Mouse (Mus musculus) small intestine, adult 2 months (tissue): ENCODE results near the gene Cbx4. TPM values are rescaled to one million over a fixed set of nuclear protein-coding genes. Genes with fewer than 3 reads are reported as not detected.

Experiments used
- H3K27ac ChIP-seq: fragments of 200-500 bp; 2 replicates; pipeline ENCODE4 v1.5.1; 2012; ENCODE audit warnings: low read depth, low read length, control low read depth, inconsistent platforms; ENCODE audit not compliant: insufficient read depth
- H3K27me3 ChIP-seq: fragments of 200-500 bp; 2 replicates; pipeline ENCODE4 v1.6.1; 2012; ENCODE audit warnings: mild to moderate bottlenecking, moderate library complexity, low read length, inconsistent platforms; ENCODE audit not compliant: control insufficient read depth, insufficient read depth
- H3K36me3 ChIP-seq: fragments of 200-500 bp; 2 replicates; pipeline ENCODE4 v1.6.1; 2012; ENCODE audit warnings: mild to moderate bottlenecking, low read length, control low read depth, inconsistent platforms; ENCODE audit not compliant: control insufficient read depth, insufficient read depth
- H3K4me1 ChIP-seq: fragments of 200-500 bp; 2 replicates; pipeline ENCODE4 v1.6.1; 2012; ENCODE audit warnings: low read length, inconsistent platforms, mixed read lengths; ENCODE audit not compliant: control insufficient read depth, insufficient read depth, insufficient read length
- H3K4me3 ChIP-seq: fragments of 200-500 bp; 2 replicates; pipeline ENCODE4 v1.5.1; 2012; ENCODE audit warnings: low read depth, mild to moderate bottlenecking, control low read depth, inconsistent platforms, low read length, moderate library complexity
- CTCF ChIP-seq: fragments of 200-500 bp; IDR thresholded peaks from 2 replicates; pipeline ENCODE4 v1.5.1; 2012; ENCODE audit warnings: low read depth, mild to moderate bottlenecking, control low read depth, inconsistent platforms, low read length, moderate library complexity, mixed read lengths; ENCODE audit not compliant: insufficient replicate concordance, insufficient read length; ENCODE audit errors: extremely low read depth
- POLR2A ChIP-seq: fragments of 200-500 bp; IDR thresholded peaks from 2 replicates; pipeline ENCODE4 v1.6.1; 2012; ENCODE audit warnings: low read depth, mild to moderate bottlenecking, control low read depth, inconsistent platforms, low read length, moderate library complexity
- WGBS: fragments of 180-500 bp; shearing (Covaris S2); methylation state at CpG from one replicate; pipeline ENCODE4 v1.1.7; 2018; 5-methylcytosine and 5-hydroxymethylcytosine counted together
- polyA plus RNA-seq: library from polyadenylated mRNA; depleted of rRNA; stranded (reverse); fragments of >200 nt; gene quantifications from 2 replicates; pipeline ENCODE4 v1.2.3, GENCODE M21; 2012

The Cbx4 gene
- polyA plus RNA-seq, 1 experiment: 7.6 TPM

GRCm38 (mm10) chr11:119092286-119092685 is 6.3 kb upstream of the Cbx4 start:
- 63% methylated on average over 3 of the region's 3 CpGs for WGBS
- Histone ChIP-seq H3K36me3 (no peaks in the 10 kb centered on the region), H3K27ac (peak overlapping the region; percentile 24; the same call in 1 of the 2 replicates), H3K4me3 (no peak overlapping the region), H3K27me3 (peaks cover 36% of the 10 kb centered on the region), H3K4me1 (peaks cover 27% of the 10 kb centered on the region)
- TF ChIP-seq CTCF (no peak), POLR2A (no peak)

- Histone ChIP-seq H3K36me3 (no peaks in the 10 kb centered on the region), H3K4me1 (peaks cover 31% of the 10 kb centered on the region), H3K4me3 (0 out of 2 replicates have a peak overlapping the region, but pooled peaks have one; percentile 71), H3K27me3 (peaks cover 37% of the 10 kb centered on the region), H3K27ac (0 out of 2 replicates have a peak overlapping the region, but pooled peaks have one; percentile 19)
- peak; percentile 90 for TF ChIP-seq CTCF
- TF ChIP-seq POLR2A: no peak
- WGBS: 6% methylated on average over 8 of the region's 8 CpGs
Measured at GRCm38 (mm10) chr11:119091598-119091991, 5.6 kb upstream of the Cbx4 start.

- Histone ChIP-seq H3K36me3 (no peaks in the 10 kb centered on the region), H3K4me1 (peaks cover 34% of the 10 kb centered on the region), H3K27ac (peak overlapping the region; percentile 19; the same call in 1 of the 2 replicates), H3K4me3 (peak overlapping the region; percentile 71), H3K27me3 (peaks cover 37% of the 10 kb centered on the region)
- WGBS: 2% methylated on average over 42 of the region's 42 CpGs
- TF ChIP-seq POLR2A (no peak), CTCF (no peak)
Measured at GRCm38 (mm10) chr11:119090961-119091597, 5.1 kb upstream of the Cbx4 start.

- 1% methylated on average over 75 of the region's 75 CpGs for WGBS
- Histone ChIP-seq H3K36me3 (no peaks in the 10 kb centered on the region), H3K4me3 (peak overlapping the region; percentile 71), H3K27me3 (peaks cover 37% of the 10 kb centered on the region), H3K4me1 (peaks cover 34% of the 10 kb centered on the region), H3K27ac (no peak overlapping the region)
- no peak for TF ChIP-seq CTCF
- no peak for TF ChIP-seq POLR2A
Measured at GRCm38 (mm10) chr11:119090076-119090960, 4.3 kb upstream of the Cbx4 start.

- peaks cover 37% of the 10 kb centered on the region for H3K27me3 ChIP-seq
- no peak overlapping the region for H3K27ac ChIP-seq
- H3K4me3 ChIP-seq: peak overlapping the region; percentile 71
- WGBS: 2% methylated on average over 41 of the region's 41 CpGs
- H3K36me3 ChIP-seq: no peaks in the 10 kb centered on the region
- TF ChIP-seq CTCF: no peak
- no peak for TF ChIP-seq POLR2A
- peaks cover 36% of the 10 kb centered on the region for H3K4me1 ChIP-seq
Measured at GRCm38 (mm10) chr11:119089235-119090075, 3.4 kb upstream of the Cbx4 start.

- TF ChIP-seq CTCF (peak; percentile 32; the same call in 1 of the 2 replicates), POLR2A (no peak)
- WGBS: 16% methylated on average over 28 of the region's 28 CpGs
- Histone ChIP-seq H3K36me3 (no peaks in the 10 kb centered on the region), H3K4me1 (peaks cover 44% of the 10 kb centered on the region), H3K27ac (no peak overlapping the region), H3K4me3 (no peak overlapping the region), H3K27me3 (peaks cover 37% of the 10 kb centered on the region)
Measured at GRCm38 (mm10) chr11:119088391-119089234, 2.6 kb upstream of the Cbx4 start.
